Mouse (Mus musculus) ES-Bruce4 (cell line): ENCODE measurements around the gene Alyref2. TPM values are rescaled to one million over a fixed set of nuclear protein-coding genes. Genes with fewer than 3 reads are reported as not detected.
A peak's percentile ranks its signal among the peaks of the same experiment; 100 is the strongest.

Experiments used
- H3K27ac ChIP-seq: 2 replicates; pipeline ENCODE4 v1.5.1; 2012; ENCODE audit warnings: low read length, inconsistent platforms; ENCODE audit not compliant: insufficient read depth
- H3K27me3 ChIP-seq: 2 replicates; pipeline ENCODE4 v1.6.1; 2012; ENCODE audit warnings: mild to moderate bottlenecking, low read length, inconsistent platforms; ENCODE audit not compliant: control insufficient read depth, poor library complexity, insufficient read depth, severe bottlenecking
- H3K36me3 ChIP-seq: 2 replicates; pipeline ENCODE4 v1.6.1; 2012; ENCODE audit warnings: inconsistent platforms, mild to moderate bottlenecking, low read length, moderate library complexity; ENCODE audit not compliant: control insufficient read depth, poor library complexity, insufficient read depth, severe bottlenecking
- H3K4me1 ChIP-seq: one replicate; pipeline ENCODE4 v1.8.1; 2011; ENCODE audit warnings: low read length; ENCODE audit not compliant: control insufficient read depth, insufficient read depth
- H3K4me3 ChIP-seq: 2 replicates; pipeline ENCODE4 v1.5.1; 2011; ENCODE audit warnings: low read depth, mild to moderate bottlenecking, low read length
- H3K9ac ChIP-seq: 2 replicates; pipeline ENCODE4 v1.6.1; 2012; ENCODE audit warnings: low read depth, mild to moderate bottlenecking, inconsistent platforms; ENCODE audit not compliant: poor library complexity, severe bottlenecking
- H3K9me3 ChIP-seq: replicated peaks from 2 replicates; pipeline ENCODE4 v1.6.1; 2012; ENCODE audit warnings: mild to moderate bottlenecking, low read length, inconsistent platforms; ENCODE audit not compliant: control insufficient read depth, poor library complexity, insufficient read depth, severe bottlenecking
- CTCF ChIP-seq: IDR thresholded peaks from one replicate; pipeline ENCODE4 v1.8.1; 2011; ENCODE audit warnings: low read depth, low read length
- EP300 ChIP-seq: IDR thresholded peaks from 2 replicates; pipeline ENCODE4 v1.6.1; 2011; ENCODE audit warnings: low read depth, low read length; ENCODE audit not compliant: insufficient read depth
- POLR2A ChIP-seq: IDR thresholded peaks from one replicate; pipeline ENCODE4 v1.8.1; 2011; ENCODE audit warnings: low read length; ENCODE audit not compliant: insufficient read depth
- polyA plus RNA-seq: library from polyadenylated mRNA; stranded (reverse); fragments of >200 nt; gene quantifications from 2 replicates; pipeline ENCODE4 v1.2.4, GENCODE M21; 2011; ENCODE audit warnings: low read depth; ENCODE audit not compliant: missing spikeins, insufficient read depth, insufficient read length

Gene Alyref2
- polyA plus RNA-seq, 1 experiment, result 5.2 TPM

GRCm38 (mm10) chr1:171532830-171533229, 29.6 kb downstream of the Alyref2 start:
- Histone ChIP-seq H3K36me3 (no peaks in the 10 kb centered on the region), H3K4me3 (no peak overlapping the region), H3K4me1 (no peaks in the 10 kb centered on the region), H3K27ac (no peak overlapping the region), H3K9ac (no peak overlapping the region), H3K27me3 (no peaks in the 10 kb centered on the region), H3K9me3 (peaks cover 4% of the 10 kb centered on the region; the same call in 1 of the 2 replicates)
- TF ChIP-seq EP300 (no peak), CTCF (peak; percentile 50)

GRCm38 (mm10) chr1:171534557-171534956, 31.3 kb downstream of the Alyref2 start:
- H3K4me3 ChIP-seq, result no peak overlapping the region
- H3K36me3 ChIP-seq, result no peaks in the 10 kb centered on the region
- no peak overlapping the region for H3K27ac ChIP-seq
- no peaks in the 10 kb centered on the region for H3K4me1 ChIP-seq
- peaks cover 3% of the 10 kb centered on the region; the same call in 1 of the 2 replicates for H3K9me3 ChIP-seq
- no peak for TF ChIP-seq POLR2A
- TF ChIP-seq CTCF, result no peak
- TF ChIP-seq EP300, result no peak
- no peaks in the 10 kb centered on the region for H3K27me3 ChIP-seq
- H3K9ac ChIP-seq, result no peak overlapping the region

GRCm38 (mm10) chr1:171535194-171535593, 31.9 kb downstream of the Alyref2 start, which contains the start of gene Itln1:
Itln1 (minus strand) TSS chr1:171535294.
- Histone ChIP-seq H3K36me3 (no peaks in the 10 kb centered on the region), H3K9ac (no peak within 1 kb of the TSS), H3K27ac (no peak within 1 kb of the TSS), H3K27me3 (no peaks in the 10 kb centered on the region), H3K4me1 (no peaks in the 10 kb centered on the region), H3K9me3 (peaks cover 3% of the 10 kb centered on the region; the same call in 1 of the 2 replicates), H3K4me3 (no peak within 1 kb of the TSS)
- TF ChIP-seq POLR2A (no peak), EP300 (no peak), CTCF (no peak)

- no peak overlapping the region for H3K9ac ChIP-seq
- no peak overlapping the region for H3K4me3 ChIP-seq
- H3K36me3 ChIP-seq, result no peaks in the 10 kb centered on the region
- H3K27ac ChIP-seq, result no peak overlapping the region
- TF ChIP-seq POLR2A (no peak), EP300 (no peak), CTCF (no peak)
- H3K9me3 ChIP-seq, result peaks cover 3% of the 10 kb centered on the region; the same call in 1 of the 2 replicates
- no peaks in the 10 kb centered on the region for H3K4me1 ChIP-seq
- no peaks in the 10 kb centered on the region for H3K27me3 ChIP-seq
These were observed 37.4 kb downstream of the Alyref2 start for GRCm38 (mm10) chr1:171540694-171541093.

- Histone ChIP-seq H3K27ac (no peak overlapping the region), H3K9me3 (peaks cover 6% of the 10 kb centered on the region), H3K27me3 (no peaks in the 10 kb centered on the region), H3K9ac (no peak overlapping the region), H3K4me3 (no peak overlapping the region), H3K36me3 (no peaks in the 10 kb centered on the region), H3K4me1 (no peaks in the 10 kb centered on the region)
- TF ChIP-seq CTCF (no peak), EP300 (no peak), POLR2A (no peak)
These were observed 48.0 kb downstream of the Alyref2 start for GRCm38 (mm10) chr1:171551326-171551725.

GRCm38 (mm10) chr1:171552230-171552629, 49.0 kb downstream of the Alyref2 start:
- no peak overlapping the region for H3K27ac ChIP-seq

More at GRCm38 (mm10) chr1:171552230-171552629, 49.0 kb downstream of the Alyref2 start:
- TF ChIP-seq EP300 (no peak), POLR2A (no peak), CTCF (no peak)
- no peaks in the 10 kb centered on the region for H3K4me1 ChIP-seq
- H3K4me3 ChIP-seq, result no peak overlapping the region
- no peak overlapping the region for H3K9ac ChIP-seq
- H3K27me3 ChIP-seq, result no peaks in the 10 kb centered on the region
- H3K36me3 ChIP-seq, result no peaks in the 10 kb centered on the region
- H3K9me3 ChIP-seq, result peaks cover 6% of the 10 kb centered on the region
